Mouse (Mus musculus): ENCODE measurements around the gene Spty2d1. TPM values are rescaled to one million over a fixed set of nuclear protein-coding genes. Genes with fewer than 3 reads are reported as not detected.

Spty2d1 gene
- polyA plus RNA-seq, 1 experiment from 2014 or later, result 7.4 TPM

GRCm38 (mm10) chr7:47014564-47015389, 6.6 kb upstream of the Spty2d1 start:
- Histone ChIP-seq H3K4me3 (ENCODE audit: low read length) (no peak overlapping the region), H3K4me2 (ENCODE audit: low read length) (no peak overlapping the region), H3K4me1 (ENCODE audit: control insufficient read depth, insufficient read depth, low read depth, low read length) (peaks cover 7% of the 10 kb centered on the region), H3K27ac (ENCODE audit: low read depth, low read length) (no peak overlapping the region), H3K9ac (ENCODE audit: low read depth, low read length) (no peak overlapping the region), H3K36me3 (ENCODE audit: control insufficient read depth, insufficient read depth, low read length) (no peaks in the 10 kb centered on the region), H3K27me3 (replicated peaks; ENCODE audit: control insufficient read depth, insufficient read depth, low read length) (no peaks in the 10 kb centered on the region), H3K9me3 (ENCODE audit: control insufficient read depth, low read length) (no peaks in the 10 kb centered on the region)
- 57% methylated on average over 10 of the region's 11 CpGs for WGBS
- ATAC-seq, result no peak

GRCm38 (mm10) chr7:47013131-47013767, 5.0 kb upstream of the Spty2d1 start:
- WGBS, result 49% methylated on average over 9 of the region's 9 CpGs
- ATAC-seq, result no peak
- no peaks in the 10 kb centered on the region for H3K9me3 ChIP-seq (ENCODE audit: control insufficient read depth, low read length)

GRCm38 (mm10) chr7:47007818-47008167, 418 bp downstream of the Spty2d1 start:
- under 1% methylated on average over 24 of the region's 25 CpGs for WGBS
- Histone ChIP-seq H3K4me3 (ENCODE audit: low read length) (peak overlapping the region; percentile 65), H3K9ac (ENCODE audit: low read depth, low read length) (peak overlapping the region; percentile 74), H3K4me1 (ENCODE audit: control insufficient read depth, insufficient read depth, low read depth, low read length) (peaks cover 31% of the 10 kb centered on the region), H3K27me3 (replicated peaks; ENCODE audit: control insufficient read depth, insufficient read depth, low read length) (no peaks in the 10 kb centered on the region), H3K9me3 (ENCODE audit: control insufficient read depth, low read length) (no peaks in the 10 kb centered on the region), H3K27ac (ENCODE audit: low read depth, low read length) (peak overlapping the region; percentile 76), H3K36me3 (ENCODE audit: control insufficient read depth, insufficient read depth, low read length) (no peaks in the 10 kb centered on the region), H3K4me2 (ENCODE audit: low read length) (peak overlapping the region; percentile 86)
- ATAC-seq, result peak; percentile 67

More at GRCm38 (mm10) chr7:47013131-47013767, 5.0 kb upstream of the Spty2d1 start:
- Histone ChIP-seq H3K9ac (ENCODE audit: low read depth, low read length) (no peak overlapping the region), H3K27ac (ENCODE audit: low read depth, low read length) (no peak overlapping the region), H3K4me1 (ENCODE audit: control insufficient read depth, insufficient read depth, low read depth, low read length) (peaks cover 14% of the 10 kb centered on the region), H3K4me2 (ENCODE audit: low read length) (no peak overlapping the region), H3K36me3 (ENCODE audit: control insufficient read depth, insufficient read depth, low read length) (no peaks in the 10 kb centered on the region), H3K4me3 (ENCODE audit: low read length) (no peak overlapping the region), H3K27me3 (replicated peaks; ENCODE audit: control insufficient read depth, insufficient read depth, low read length) (no peaks in the 10 kb centered on the region)

- 22% methylated on average over 21 of the region's 21 CpGs for WGBS
- Histone ChIP-seq H3K27me3 (replicated peaks; ENCODE audit: control insufficient read depth, insufficient read depth, low read length) (no peaks in the 10 kb centered on the region), H3K9ac (ENCODE audit: low read depth, low read length) (peak overlapping the region; percentile 74), H3K9me3 (ENCODE audit: control insufficient read depth, low read length) (no peaks in the 10 kb centered on the region), H3K27ac (ENCODE audit: low read depth, low read length) (peak overlapping the region; percentile 76), H3K36me3 (ENCODE audit: control insufficient read depth, insufficient read depth, low read length) (no peaks in the 10 kb centered on the region), H3K4me3 (ENCODE audit: low read length) (peak overlapping the region; percentile 65), H3K4me1 (ENCODE audit: control insufficient read depth, insufficient read depth, low read depth, low read length) (peaks cover 32% of the 10 kb centered on the region), H3K4me2 (ENCODE audit: low read length) (peak overlapping the region; percentile 86)
- no peak for ATAC-seq
These were observed 966 bp downstream of the Spty2d1 start for GRCm38 (mm10) chr7:47007109-47007780.

GRCm38 (mm10) chr7:47003411-47004115, 4.6 kb downstream of the Spty2d1 start:
- Histone ChIP-seq H3K36me3 (ENCODE audit: control insufficient read depth, insufficient read depth, low read length) (peaks cover 3% of the 10 kb centered on the region), H3K4me2 (ENCODE audit: low read length) (no peak overlapping the region), H3K9ac (ENCODE audit: low read depth, low read length) (no peak overlapping the region), H3K27ac (ENCODE audit: low read depth, low read length) (0 out of 2 replicates have a peak overlapping the region, but pooled peaks have one; percentile 18), H3K4me1 (ENCODE audit: control insufficient read depth, insufficient read depth, low read depth, low read length) (peaks cover 24% of the 10 kb centered on the region), H3K27me3 (replicated peaks; ENCODE audit: control insufficient read depth, insufficient read depth, low read length) (no peaks in the 10 kb centered on the region), H3K9me3 (ENCODE audit: control insufficient read depth, low read length) (no peaks in the 10 kb centered on the region), H3K4me3 (ENCODE audit: low read length) (no peak overlapping the region)
- WGBS, result 19% methylated on average over 3 of the region's 3 CpGs
- no peak for ATAC-seq

- Histone ChIP-seq H3K9ac (ENCODE audit: low read depth, low read length) (no peak overlapping the region), H3K4me1 (ENCODE audit: control insufficient read depth, insufficient read depth, low read depth, low read length) (peaks cover 19% of the 10 kb centered on the region)
- 59% methylated on average over 4 of the region's 4 CpGs for WGBS
These were observed 6.3 kb downstream of the Spty2d1 start for GRCm38 (mm10) chr7:47001900-47002275.

GRCm38 (mm10) chr7:47001125-47001899, 6.9 kb downstream of the Spty2d1 start:
- ATAC-seq, result no peak
- 75% methylated on average over 5 of the region's 5 CpGs for WGBS
- no peak overlapping the region for H3K4me2 ChIP-seq (ENCODE audit: low read length)
- H3K4me1 ChIP-seq (ENCODE audit: control insufficient read depth, insufficient read depth, low read depth, low read length), result peaks cover 13% of the 10 kb centered on the region
- H3K36me3 ChIP-seq (ENCODE audit: control insufficient read depth, insufficient read depth, low read length), result peaks cover 18% of the 10 kb centered on the region
- H3K27me3 ChIP-seq (replicated peaks; ENCODE audit: control insufficient read depth, insufficient read depth, low read length), result no peaks in the 10 kb centered on the region
- no peak overlapping the region for H3K4me3 ChIP-seq (ENCODE audit: low read length)
- no peaks in the 10 kb centered on the region for H3K9me3 ChIP-seq (ENCODE audit: control insufficient read depth, low read length)
- H3K9ac ChIP-seq (ENCODE audit: low read depth, low read length), result no peak overlapping the region
- no peak overlapping the region for H3K27ac ChIP-seq (ENCODE audit: low read depth, low read length)

More at GRCm38 (mm10) chr7:47001900-47002275, 6.3 kb downstream of the Spty2d1 start:
- no peak for ATAC-seq
- no peaks in the 10 kb centered on the region for H3K27me3 ChIP-seq (replicated peaks; ENCODE audit: control insufficient read depth, insufficient read depth, low read length)
- no peaks in the 10 kb centered on the region for H3K9me3 ChIP-seq (ENCODE audit: control insufficient read depth, low read length)
- H3K36me3 ChIP-seq (ENCODE audit: control insufficient read depth, insufficient read depth, low read length), result peaks cover 18% of the 10 kb centered on the region
- no peak overlapping the region for H3K27ac ChIP-seq (ENCODE audit: low read depth, low read length)
- H3K4me2 ChIP-seq (ENCODE audit: low read length), result no peak overlapping the region
- H3K4me3 ChIP-seq (ENCODE audit: low read length), result no peak overlapping the region

- peak; percentile 81 for ATAC-seq
- Histone ChIP-seq H3K36me3 (ENCODE audit: control insufficient read depth, insufficient read depth, low read length) (peaks cover 18% of the 10 kb centered on the region), H3K4me3 (ENCODE audit: low read length) (no peak overlapping the region), H3K27me3 (replicated peaks; ENCODE audit: control insufficient read depth, insufficient read depth, low read length) (no peaks in the 10 kb centered on the region), H3K27ac (ENCODE audit: low read depth, low read length) (no peak overlapping the region), H3K4me2 (ENCODE audit: low read length) (no peak overlapping the region), H3K9ac (ENCODE audit: low read depth, low read length) (no peak overlapping the region), H3K4me1 (ENCODE audit: control insufficient read depth, insufficient read depth, low read depth, low read length) (peaks cover 11% of the 10 kb centered on the region), H3K9me3 (ENCODE audit: control insufficient read depth, low read length) (no peaks in the 10 kb centered on the region)
- 20% methylated on average over 3 of the region's 3 CpGs for WGBS
These were observed 7.6 kb downstream of the Spty2d1 start for GRCm38 (mm10) chr7:47000644-47000983.

Data from hindbrain, embryonic 16.5 days (tissue).